Mouse (Mus musculus) erythroblast, adult 5-6 weeks (primary cell): ENCODE measurements around the gene Dis3l. TPM values are rescaled to one million over a fixed set of nuclear protein-coding genes. Genes with fewer than 3 reads are reported as not detected.

Source experiments
- ATAC-seq: replicated peaks from 2 replicates; pipeline ENCODE4 v1.8.0; 2016; ENCODE audit warnings: moderate number of reproducible peaks, mild to moderate bottlenecking, moderate TSS enrichment, inconsistent platforms; ENCODE audit not compliant: poor library complexity, low FRiP score, severe bottlenecking
- total RNA-seq, 2 experiments: library from RNA; stranded (forward) in 1 of 2; stranded (reverse) in 1 of 2; fragments of 150-400 nt in 1 of 2; fragments of 200-764, 138-1000 nt in 1 of 2; gene quantifications; 2 replicates each; pipeline versions ENCODE4 v1.2.3 to v1.2.4; 2015 to 2017; ENCODE audit warnings: low replicate concordance in 2 of 2

Dis3l gene
- total RNA-seq, 2 experiments from 2014 or later, result 4.8 to 10.8 TPM

DNA sequence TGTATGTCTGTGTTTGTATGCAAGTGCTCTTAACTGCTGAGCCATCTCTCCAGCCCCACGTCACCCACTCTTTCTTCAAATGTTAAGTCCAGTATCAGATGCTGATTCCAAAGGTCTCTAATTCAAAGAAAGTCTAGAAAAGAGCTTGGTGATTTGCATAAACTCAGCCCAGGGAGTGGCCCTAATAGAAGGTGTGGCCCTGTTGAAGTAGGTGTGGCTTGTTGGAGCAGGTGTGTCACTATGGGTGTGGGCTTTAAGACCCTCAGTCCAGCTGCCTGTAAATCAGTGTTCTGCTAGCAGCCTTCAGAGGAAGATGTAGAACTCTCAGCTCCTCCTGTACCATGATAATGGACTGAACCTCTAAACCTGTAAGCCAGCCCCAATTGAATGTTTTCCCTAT, 73.9 kb downstream of the Dis3l start:
- no peak for ATAC-seq

DNA sequence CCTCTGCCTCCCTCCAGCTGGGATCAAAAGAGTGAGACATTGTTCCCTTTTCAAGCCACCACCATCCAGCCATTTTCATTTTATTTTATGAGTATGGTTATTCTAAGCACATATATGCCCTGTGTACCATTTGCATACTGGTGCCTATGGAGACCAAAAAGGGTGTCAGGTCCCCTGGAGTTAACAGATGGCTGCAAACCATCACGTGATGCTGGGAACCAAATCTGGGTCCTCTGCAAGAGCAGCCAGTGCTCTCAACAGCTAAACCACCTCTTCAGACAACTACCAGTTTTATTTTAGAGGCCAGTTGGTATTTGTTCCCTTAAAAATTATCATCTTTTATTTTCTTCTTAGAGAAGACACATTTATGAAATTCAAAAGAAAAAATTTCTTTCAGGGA, 76.3 kb downstream of the Dis3l start:
- no peak for ATAC-seq

DNA sequence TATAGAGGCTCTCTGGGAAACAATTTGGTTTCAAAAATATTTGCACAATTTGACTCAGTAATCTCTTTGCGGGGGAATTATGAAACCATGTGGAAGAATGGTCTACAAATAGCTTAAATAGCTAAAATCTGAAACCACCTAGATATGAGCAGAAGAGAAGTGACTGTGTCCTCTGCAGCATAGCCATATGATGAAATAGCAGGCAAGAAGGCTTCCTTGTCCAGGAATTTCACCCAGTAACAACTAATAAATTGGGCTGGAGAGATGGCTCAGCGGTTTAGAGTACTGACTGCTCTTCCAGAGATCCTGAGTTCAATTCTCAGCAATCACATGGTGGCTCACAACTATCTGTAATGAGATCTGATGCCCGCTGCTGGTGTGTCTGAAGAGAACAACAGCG, 80.1 kb downstream of the Dis3l start:
- ATAC-seq, result no peak

- ATAC-seq, result no peak
Measured at GRCm38 (mm10) chr9:64259906-64260305, 81.2 kb downstream of the Dis3l start.

Other genes with a start within 250 kb of the Dis3l start
- gene Lctl, start 224.1 kb downstream of the Dis3l start, total RNA-seq (2015; ENCODE audit: low replicate concordance), result not detected in 2 replicates
- gene Lctl, start 224.1 kb downstream of the Dis3l start, total RNA-seq (2017; ENCODE audit: low replicate concordance), result not detected in 2 replicates
- gene Zwilch, start 168.2 kb downstream of the Dis3l start, total RNA-seq (2015; ENCODE audit: low replicate concordance), result 17.3 and 19.6 TPM in 2 replicates
- 41.9 and 48.5 TPM in 2 replicates for gene Zwilch, start 168.2 kb downstream of the Dis3l start, total RNA-seq (2017; ENCODE audit: low replicate concordance)
- gene Rpl4, start 167.9 kb downstream of the Dis3l start, total RNA-seq (2015; ENCODE audit: low replicate concordance), result 751 and 812 TPM in 2 replicates
- 573 and 578 TPM in 2 replicates for gene Rpl4, start 167.9 kb downstream of the Dis3l start, total RNA-seq (2017; ENCODE audit: low replicate concordance)
- 4.0 and 5.9 TPM in 2 replicates for gene Snapc5, start 162.0 kb downstream of the Dis3l start, total RNA-seq (2015; ENCODE audit: low replicate concordance)
- 5.5 and 17.8 TPM in 2 replicates for gene Snapc5, start 162.0 kb downstream of the Dis3l start, total RNA-seq (2017; ENCODE audit: low replicate concordance)
- gene Uchl4, start 106.1 kb downstream of the Dis3l start, total RNA-seq (2015; ENCODE audit: low replicate concordance), result not detected in 2 replicates
- 0.26 TPM in 1 of 2 replicates, not detected in the other for gene Uchl4, start 106.1 kb downstream of the Dis3l start, total RNA-seq (2017; ENCODE audit: low replicate concordance)
- gene Map2k1, start 87.7 kb downstream of the Dis3l start, total RNA-seq (2015; ENCODE audit: low replicate concordance), result 12.5 and 15.7 TPM in 2 replicates
- 9.9 and 18.9 TPM in 2 replicates for gene Map2k1, start 87.7 kb downstream of the Dis3l start, total RNA-seq (2017; ENCODE audit: low replicate concordance)
- gene Tipin, start 59.7 kb downstream of the Dis3l start, total RNA-seq (2015; ENCODE audit: low replicate concordance), result 49.3 and 88.6 TPM in 2 replicates
- gene Tipin, start 59.7 kb downstream of the Dis3l start, total RNA-seq (2017; ENCODE audit: low replicate concordance), result 63.4 and 92.1 TPM in 2 replicates
- gene Megf11, start 44.3 kb upstream of the Dis3l start, total RNA-seq (2015; ENCODE audit: low replicate concordance), result 0.21 TPM in 1 of 2 replicates, not detected in the other
- gene Megf11, start 44.3 kb upstream of the Dis3l start, total RNA-seq (2017; ENCODE audit: low replicate concordance), result 0.28 TPM in 1 of 2 replicates, not detected in the other